Mouse (Mus musculus): ENCODE data around the gene H2al1a.

Gene H2al1a

DNA sequence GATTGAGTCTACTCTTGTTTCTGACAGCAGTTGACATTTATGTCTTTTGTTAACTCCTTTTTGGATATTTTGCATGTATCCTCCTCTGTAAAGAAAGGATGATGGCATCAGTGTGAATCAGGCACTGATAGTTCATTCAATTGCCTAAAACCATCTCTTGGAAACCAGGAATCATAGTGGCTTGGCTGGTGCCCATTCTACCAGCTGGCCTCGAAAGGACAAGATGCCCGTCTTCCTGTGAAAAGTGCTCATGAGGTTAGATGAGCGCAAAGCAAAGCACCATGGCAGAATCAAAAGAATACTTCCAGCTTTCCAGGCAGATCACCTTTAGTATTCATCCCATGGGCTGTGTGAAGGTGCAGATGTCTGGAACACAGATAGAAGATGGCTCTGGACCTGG lies 47.7 kb downstream of the H2al1a start:
- no peak for DNase-seq
